Comparison of ENCODE assay signal across 10 mouse cellular contexts in genomic region chr11:117325468-117326139, GRCm38 (mm10).
DNase-seq lines count a peak whose midpoint lies in the region; ATAC-seq lines count a peak whose summit lies in the region.
"Had no signal": no experiment of that assay in that cellular context is flagged by ENCODE, and none has a peak within 500 bp of the region (broad histone marks: within the 10 kb centered on the region; RNA-seq: fewer than 3 reads in every experiment).

No protein-coding gene starts in this region.

- no peak overlapping the region for H3K9ac ChIP-seq in embryonic facial prominence, embryonic 13.5 days
- H3K9ac ChIP-seq: embryonic facial prominence, embryonic 12.5 days; neural tube, embryonic 12.5 days had no signal

- no peak for ATAC-seq in embryonic facial prominence, embryonic 13.5 days (ENCODE audit: insufficient number of reproducible peaks, insufficient read depth, low FRiP score, low TSS enrichment, low read depth)
- ATAC-seq in megakaryocyte-erythroid progenitor cell, adult 5-6 weeks (replicated peaks; ENCODE audit: low FRiP score, low TSS enrichment, poor library complexity, severe bottlenecking): no peak

- H3K4me2 ChIP-seq in embryonic facial prominence, embryonic 13.5 days: no peak overlapping the region
- H3K4me2 ChIP-seq: embryonic facial prominence, embryonic 12.5 days; neural tube, embryonic 12.5 days had no signal

- H3K4me1 ChIP-seq in embryonic facial prominence, embryonic 13.5 days: peaks cover 87% of the 10 kb centered on the region

- no peak overlapping the region for H3K4me3 ChIP-seq in embryonic facial prominence, embryonic 13.5 days
- H3K4me3 ChIP-seq: embryonic facial prominence, embryonic 12.5 days; neural tube, embryonic 12.5 days had no signal

- WGBS in embryonic facial prominence, embryonic 13.5 days: 29% methylated on average over 12 of the region's 12 CpGs

- peak; percentile 43 for DNase-seq in kidney, postnatal 10 days
- no peak for DNase-seq in kidney, adult 9 months
- peak; percentile 69 for DNase-seq in lung, postnatal 10 days
- peak; percentile 92 for DNase-seq in thymus, postnatal 25 days
- DNase-seq in adipocyte (ENCODE audit: low spot score): no peak
- no peak for DNase-seq in cerebellum, adult 9-11 months

- peak overlapping the region; percentile 81 for H3K27ac ChIP-seq in embryonic facial prominence, embryonic 13.5 days
- H3K27ac ChIP-seq: neural tube, embryonic 12.5 days had no signal

- no peaks in the 10 kb centered on the region for H3K9me3 ChIP-seq in embryonic facial prominence, embryonic 13.5 days
- H3K9me3 ChIP-seq: embryonic facial prominence, embryonic 12.5 days; neural tube, embryonic 12.5 days had no signal

- no peaks in the 10 kb centered on the region for H3K27me3 ChIP-seq in embryonic facial prominence, embryonic 13.5 days
- H3K27me3 ChIP-seq: embryonic facial prominence, embryonic 12.5 days; neural tube, embryonic 12.5 days had no signal

- 0 out of 2 replicates have a peak, but pooled peaks cover 3% of the 10 kb centered on the region for H3K36me3 ChIP-seq in embryonic facial prominence, embryonic 13.5 days
- H3K36me3 ChIP-seq: embryonic facial prominence, embryonic 12.5 days; neural tube, embryonic 12.5 days had no signal

Comparison
In these comparisons a context has a peak if more than half of its experiments do, and no peak if none do; other contexts are left out.
1. DNase-seq: peak in kidney, postnatal 10 days (single experiment), lung, postnatal 10 days (single experiment) and thymus, postnatal 25 days (single experiment); none in kidney, adult 9 months (single experiment), adipocyte (single experiment) and cerebellum, adult 9-11 months (single experiment).